Mouse (Mus musculus) thymus, adult 2 months (tissue): ENCODE results near the gene Arhgap31.

Experiments used
- CTCF ChIP-seq: fragments of 200-500 bp; IDR thresholded peaks from 2 replicates; pipeline ENCODE4 v1.5.1; 2012; ENCODE audit warnings: mild to moderate bottlenecking, control low read depth, low read length, moderate library complexity, borderline replicate concordance; ENCODE audit not compliant: control insufficient read depth, poor library complexity, insufficient read depth; ENCODE audit errors: extremely low read depth
- POLR2A ChIP-seq: fragments of 200-500 bp; IDR thresholded peaks from 2 replicates; pipeline ENCODE4 v1.6.1; 2012; ENCODE audit warnings: mild to moderate bottlenecking, low read length, control low read depth, moderate library complexity; ENCODE audit not compliant: control insufficient read depth, poor library complexity, insufficient read depth; ENCODE audit errors: extremely low read depth

GRCm38 (mm10) chr16:38690501-38690900 lies 22.6 kb downstream of the Arhgap31 start:
- TF ChIP-seq CTCF (no peak), POLR2A (no peak)
